Mouse (Mus musculus) left cerebral cortex, adult 2 months (tissue): Measurements from ENCODE around the gene Mtx1. TPM values are rescaled to one million over a fixed set of nuclear protein-coding genes. Genes with fewer than 3 reads are reported as not detected.

Experiments
- DNase-seq, 2 experiments: peaks; one replicate each; pipeline ENCODE4 v3.0.0; 2021 to 2022; ENCODE audit warnings: low spot score in 2 of 2, mixed read lengths in 1 of 2; ENCODE audit errors: extremely low spot score in 1 of 2
- H3K27ac ChIP-seq: fragments of 200-600 bp; 2 replicates; pipeline ENCODE4 v1.8.1; 2022
- H3K4me3 ChIP-seq: fragments of 200-600 bp; 2 replicates; pipeline ENCODE4 v1.8.1; 2022
- CTCF ChIP-seq: fragments of 200-600 bp; IDR thresholded peaks from 2 replicates; pipeline ENCODE4 v1.8.1; 2022; ENCODE audit warnings: antibody characterized with exemption, mild to moderate bottlenecking, moderate library complexity
- intact Hi-C: fragments of 180-260 bp; cut with DNase I; formaldehyde crosslinking; loops from one replicate; pipeline ENCODE4 v1.15.1; 2025
- microRNA-seq, 2 experiments: library from miRNA; unstranded; fragments of <30 nt; microRNA quantifications; one replicate each; pipeline ENCODE4 v1.2.0; 2021
- total RNA-seq, 2 experiments: library from RNA; stranded (reverse); gene quantifications; 2 replicates each; pipeline ENCODE4 v1.2.3; 2021

The Mtx1 gene
- total RNA-seq, 2 experiments from 2014 or later, result 96.2 to 99.9 TPM

DNA sequence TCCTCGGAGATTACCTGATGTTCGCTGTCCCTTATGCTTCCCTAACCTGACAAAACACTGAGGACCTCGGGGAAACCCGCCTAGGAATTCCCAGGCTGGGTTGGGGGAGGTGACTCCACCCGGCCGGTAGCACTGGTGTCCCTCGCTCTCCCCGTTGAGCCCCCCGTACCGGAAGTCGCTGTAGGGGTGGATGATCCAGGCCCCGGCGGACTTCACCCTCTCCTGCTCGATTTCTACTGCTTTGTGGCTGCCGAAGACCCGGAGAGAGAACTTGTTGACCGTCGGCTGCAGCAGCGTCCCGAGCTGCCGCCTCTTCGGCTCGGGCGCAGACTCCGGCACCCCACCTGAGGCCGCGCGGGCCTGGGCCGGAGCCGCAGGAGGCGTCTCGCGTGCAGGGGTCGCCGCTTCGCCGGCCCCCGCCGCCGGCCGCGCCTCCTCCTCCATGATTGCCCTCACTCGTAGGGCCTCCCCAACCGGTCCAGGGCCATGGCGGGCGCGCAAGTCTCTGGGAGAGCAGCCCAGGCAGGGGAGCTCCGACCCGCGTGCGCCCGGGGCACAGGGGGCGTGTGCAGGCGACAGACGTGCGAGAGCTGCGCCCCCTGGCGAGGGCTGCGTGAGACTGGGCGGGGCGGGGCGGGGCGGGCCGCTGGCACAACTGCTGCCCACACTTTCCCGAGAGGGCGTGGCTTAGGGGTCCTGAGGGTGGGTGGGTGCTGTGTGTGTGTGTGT, 67.1 kb downstream of the Mtx1 start, which contains the start of gene Hcn3:
Gene Hcn3 (minus strand): TSS at position 581 of the 729 bp plus-strand sequence.
- intact Hi-C loops, result loop anchor here (5.0 to 10.0 kb wide), 3 partner anchors 42 to 215 kb away; partner anchors contain the start of genes Fdps and Gm43738
- DNase-seq, result peak; percentile 51 to 60
- peak; percentile 57 for TF ChIP-seq CTCF
- Histone ChIP-seq H3K4me3 (peak within 1 kb of the TSS; percentile 63), H3K27ac (peak within 1 kb of the TSS; percentile 28; the same call in 1 of the 2 replicates)

DNA sequence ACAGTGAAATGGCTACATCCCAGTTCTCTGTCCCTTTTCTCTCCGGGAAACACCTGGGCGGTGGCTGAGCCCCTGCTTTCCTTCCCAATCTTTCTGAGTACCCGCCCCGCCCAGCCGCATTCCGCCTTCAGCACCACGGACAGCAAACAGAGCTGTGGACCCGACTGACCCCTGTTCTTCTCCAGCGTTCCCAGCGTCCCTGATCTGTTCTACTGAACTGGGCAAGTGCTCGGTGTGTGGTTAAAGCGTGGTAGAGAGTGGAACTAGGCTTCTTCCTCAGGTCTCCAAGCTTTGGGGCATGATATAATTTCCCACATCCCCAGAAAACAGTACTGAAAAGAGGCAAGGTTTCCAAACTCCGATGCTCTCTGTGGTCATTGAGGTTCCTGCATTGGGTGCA, 67.7 kb downstream of the Mtx1 start:
- intact Hi-C loops, result loop anchor here (5.0 kb wide), 2 partner anchors 42 to 57 kb away; partner anchors contain the start of genes Fdps and Gm43738
- H3K4me3 ChIP-seq, result peak overlapping the region; percentile 63
- no peak for DNase-seq
- peak overlapping the region; percentile 28; the same call in 1 of the 2 replicates for H3K27ac ChIP-seq
- TF ChIP-seq CTCF, result no peak

Small RNA genes within 50 kb of the gene (microRNA-seq; reads per million reads assigned to microRNA genes)
- gene Mir92b, result 5,431 to 9,006 reads per million in 2 experiments

Other genes starting within 250 kb of the Mtx1 start
- 100 to 1,000 TPM; 189 to 199 TPM for gene Rusc1, start 133.8 kb downstream of the Mtx1 start, total RNA-seq
- gene Gm43738, start 126.0 kb downstream of the Mtx1 start, total RNA-seq, result not detected
- 10 to 100 TPM; 78.1 to 79.6 TPM for gene Fdps, start 125.1 kb downstream of the Mtx1 start, total RNA-seq
- not detected for gene Pklr, start 90.9 kb downstream of the Mtx1 start, total RNA-seq
- gene Hcn3, start 66.9 kb downstream of the Mtx1 start, total RNA-seq, result 10 to 100 TPM; 14.9 to 20.9 TPM
- 10 to 100 TPM; 45.6 to 46.3 TPM for gene Clk2, start 62.3 kb downstream of the Mtx1 start, total RNA-seq
- gene Scamp3, start 49.6 kb downstream of the Mtx1 start, total RNA-seq, result 10 to 100 TPM; 64.0 to 64.7 TPM
- gene Fam189b, start 43.9 kb downstream of the Mtx1 start, total RNA-seq, result 10 to 100 TPM; 56.9 to 60.4 TPM
- 10 to 100 TPM; 64.9 to 66.8 TPM for gene Gba, start 24.2 kb downstream of the Mtx1 start, total RNA-seq
- 10 to 100 TPM; 21.2 to 21.9 TPM for gene Thbs3, start 11.9 kb downstream of the Mtx1 start, total RNA-seq
- gene Muc1, start 2.0 kb upstream of the Mtx1 start, total RNA-seq, result under 1 TPM; 0.29 to 0.33 TPM
- 10 to 100 TPM; 63.2 to 71.4 TPM for gene Krtcap2, start 18.9 kb upstream of the Mtx1 start, total RNA-seq
- gene Trim46, start 19.2 kb upstream of the Mtx1 start, total RNA-seq, result 10 to 100 TPM; 82.8 to 85.1 TPM
- gene Dpm3, start 32.3 kb upstream of the Mtx1 start, total RNA-seq, result 10 to 100 TPM; 50.9 to 53.1 TPM
- gene Slc50a1, start 43.5 kb upstream of the Mtx1 start, total RNA-seq, result 10 to 100 TPM; 36.0 to 38.6 TPM
- 1 to 10 TPM; 5.5 to 5.9 TPM for gene Efna1, start 54.1 kb upstream of the Mtx1 start, total RNA-seq
- 10 to 100 TPM; 49.3 to 55.0 TPM for gene Efna3, start 95.9 kb upstream of the Mtx1 start, total RNA-seq
- under 1 TPM in 1 of 2 experiments, not detected in 1; 0.21 TPM for gene Efna4, start 110.9 kb upstream of the Mtx1 start, total RNA-seq
- gene Adam15, start 122.9 kb upstream of the Mtx1 start, total RNA-seq, result 100 to 1,000 TPM; 106 to 115 TPM
- under 1 TPM; 0.29 to 0.40 TPM for gene Dcst2, start 134.9 kb upstream of the Mtx1 start, total RNA-seq
- under 1 TPM in 1 of 2 experiments, not detected in 1; 0.28 TPM for gene Dcst1, start 138.2 kb upstream of the Mtx1 start, total RNA-seq
- 10 to 100 TPM; 12.4 to 13.2 TPM for gene Zbtb7b, start 167.7 kb upstream of the Mtx1 start, total RNA-seq
- 1 to 10 TPM; 1.1 to 3.5 TPM for gene Lenep, start 175.7 kb upstream of the Mtx1 start, total RNA-seq
- gene Flad1, start 184.8 kb upstream of the Mtx1 start, total RNA-seq, result 10 to 100 TPM; 34.5 to 37.8 TPM
- gene Cks1b, start 191.3 kb upstream of the Mtx1 start, total RNA-seq, result 1 to 10 TPM; 1.8 to 2.3 TPM
- gene Shc1, start 191.4 kb upstream of the Mtx1 start, total RNA-seq, result 10 to 100 TPM; 12.9 to 16.4 TPM
- gene Pygo2, start 203.1 kb upstream of the Mtx1 start, total RNA-seq, result 10 to 100 TPM; 51.0 to 54.5 TPM
- gene Pbxip1, start 209.6 kb upstream of the Mtx1 start, total RNA-seq, result 10 to 100 TPM; 33.8 to 34.8 TPM
- gene Pmvk, start 227.5 kb upstream of the Mtx1 start, total RNA-seq, result 10 to 100 TPM; 32.1 to 35.0 TPM